Comparison of ENCODE assay signal across 10 mouse cellular contexts in the genomic region with DNA sequence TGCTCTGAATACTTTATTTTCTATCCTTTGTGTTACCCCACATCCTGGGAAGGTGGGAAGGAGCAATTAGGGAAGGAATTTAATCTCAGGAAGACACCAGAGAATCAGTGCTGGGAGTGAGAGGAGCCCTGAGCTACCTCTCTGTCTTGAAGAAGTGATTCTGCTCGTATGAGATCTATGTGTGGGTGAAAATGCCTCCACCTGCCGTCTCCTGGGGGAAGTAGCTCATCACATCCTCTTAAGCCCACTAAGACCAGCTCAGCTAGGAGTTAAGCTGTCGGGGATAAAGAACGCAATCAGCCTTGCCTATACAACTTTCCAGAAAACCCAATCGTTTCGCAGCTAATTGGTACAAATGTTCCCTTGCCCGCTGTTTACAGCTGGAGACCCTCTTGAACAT.
DNase-seq lines count a peak whose midpoint lies in the region; ATAC-seq lines count a peak whose summit lies in the region.
"Had no signal": no experiment of that assay in that cellular context is flagged by ENCODE, and none has a peak within 500 bp of the region (broad histone marks: within the 10 kb centered on the region; RNA-seq: fewer than 3 reads in every experiment).

No protein-coding gene starts in this region.

- peak; percentile 19 for DNase-seq in thymus, postnatal 14 days
- no peak for DNase-seq in thymus, postnatal 36 days
- DNase-seq in splenic B cell, adult 2 months (ENCODE audit: low read depth, low spot score), result peak; percentile 68
- no peak for DNase-seq in cerebellum, adult 11 months
- no peak for DNase-seq in testis, postnatal 10 days (ENCODE audit: low spot score)
- DNase-seq: kidney, adult 2 months had no signal

- H3K36me3 ChIP-seq in hindbrain, embryonic 15.5 days, result no peaks in the 10 kb centered on the region
- no peaks in the 10 kb centered on the region for H3K36me3 ChIP-seq in hindbrain, embryonic 12.5 days
- H3K36me3 ChIP-seq in splenic B cell, adult 2 months (ENCODE audit: control insufficient read depth, insufficient read depth, low read length, poor library complexity, severe bottlenecking), result peaks cover 4% of the 10 kb centered on the region; the same call in 1 of the 2 replicates
- H3K36me3 ChIP-seq: limb, embryonic 15.5 days had no signal

- H3K9me3 ChIP-seq in hindbrain, embryonic 15.5 days, result no peaks in the 10 kb centered on the region
- no peaks in the 10 kb centered on the region for H3K9me3 ChIP-seq in hindbrain, embryonic 12.5 days (replicated peaks)
- H3K9me3 ChIP-seq: limb, embryonic 15.5 days had no signal

- 0 out of 2 replicates have a peak overlapping the region, but pooled peaks have one; percentile 1 for H3K27ac ChIP-seq in hindbrain, embryonic 15.5 days (replicated peaks)
- H3K27ac ChIP-seq in hindbrain, embryonic 12.5 days, result no peak overlapping the region
- H3K27ac ChIP-seq: limb, embryonic 15.5 days had no signal

- 0 out of 2 replicates have a peak, but pooled peaks have one; percentile 37 for ATAC-seq in hindbrain, embryonic 15.5 days (ENCODE audit: low FRiP score, low read depth)
- ATAC-seq in hindbrain, embryonic 12.5 days (ENCODE audit: low FRiP score), result no peak
- peak; percentile 63 for ATAC-seq in granulocyte monocyte progenitor cell, adult 5-6 weeks (replicated peaks; ENCODE audit: poor library complexity, severe bottlenecking)

- WGBS in hindbrain, embryonic 15.5 days, result 61% methylated on average over 7 of the region's 7 CpGs
- WGBS in hindbrain, embryonic 12.5 days, result 70% methylated on average over 7 of the region's 7 CpGs

- no peaks in the 10 kb centered on the region for H3K27me3 ChIP-seq in hindbrain, embryonic 15.5 days
- H3K27me3 ChIP-seq in hindbrain, embryonic 12.5 days, result no peaks in the 10 kb centered on the region
- H3K27me3 ChIP-seq in splenic B cell, adult 2 months (ENCODE audit: control insufficient read depth, insufficient read depth, low read length, poor library complexity, severe bottlenecking), result no peaks in the 10 kb centered on the region
- H3K27me3 ChIP-seq: limb, embryonic 15.5 days had no signal

- H3K4me2 ChIP-seq in hindbrain, embryonic 15.5 days, result no peak overlapping the region
- no peak overlapping the region for H3K4me2 ChIP-seq in hindbrain, embryonic 12.5 days (replicated peaks)
- H3K4me2 ChIP-seq: limb, embryonic 15.5 days had no signal

- no peak overlapping the region for H3K4me3 ChIP-seq in hindbrain, embryonic 15.5 days
- no peak overlapping the region for H3K4me3 ChIP-seq in hindbrain, embryonic 12.5 days
- H3K4me3 ChIP-seq: limb, embryonic 15.5 days had no signal

- H3K4me1 ChIP-seq in hindbrain, embryonic 15.5 days (replicated peaks), result peaks cover 14% of the 10 kb centered on the region; the same call in 1 of the 2 replicates
- H3K4me1 ChIP-seq in hindbrain, embryonic 12.5 days, result peaks cover 12% of the 10 kb centered on the region

- no peak overlapping the region for H3K9ac ChIP-seq in hindbrain, embryonic 15.5 days
- H3K9ac ChIP-seq in hindbrain, embryonic 12.5 days, result no peak overlapping the region
- H3K9ac ChIP-seq: limb, embryonic 15.5 days had no signal

Comparison
In these comparisons a context has a peak if more than half of its experiments do, and no peak if none do; other contexts are left out.
1. DNase-seq: peak in thymus, postnatal 14 days (single experiment) and splenic B cell, adult 2 months (single experiment); none in thymus, postnatal 36 days (0 of 2), cerebellum, adult 11 months (single experiment) and testis, postnatal 10 days (single experiment).